Mouse (Mus musculus) bone marrow macrophage, adult 2 months (primary cell): Measurements from ENCODE around the gene Dock8.

ENCODE experiments used
- CTCF ChIP-seq: IDR thresholded peaks from 2 replicates; pipeline ENCODE4 v1.5.1; 2012; ENCODE audit warnings: low read depth, mild to moderate bottlenecking, low read length, moderate library complexity
- POLR2A ChIP-seq: IDR thresholded peaks from 2 replicates; pipeline ENCODE4 v1.6.1; 2012; ENCODE audit warnings: mild to moderate bottlenecking, low read depth, low read length, borderline replicate concordance

DNA sequence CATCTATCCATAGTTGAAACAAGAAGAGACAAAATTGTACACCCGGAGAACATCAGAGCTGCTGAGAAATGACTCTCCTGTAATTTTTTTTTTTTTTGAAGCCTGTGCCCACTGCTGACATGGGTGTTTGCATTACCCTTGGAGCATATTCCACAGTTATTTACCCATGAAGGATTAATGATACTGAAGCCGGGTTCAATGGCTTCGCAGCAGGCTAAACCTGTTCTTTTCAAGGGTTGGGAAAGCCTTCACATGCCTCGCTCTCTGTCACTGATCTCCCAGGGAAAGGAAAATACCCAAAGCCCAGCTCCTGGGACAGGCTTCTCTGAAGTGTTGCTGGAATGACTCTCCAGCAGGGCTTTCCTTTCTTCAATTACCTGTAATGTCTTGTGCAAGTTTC lies 37.9 kb downstream of the Dock8 start:
- TF ChIP-seq CTCF (no peak), POLR2A (no peak)
